Mouse (Mus musculus) ES-Bruce4 (cell line): Measurements from ENCODE around the gene Ovca2. TPM values are rescaled to one million over a fixed set of nuclear protein-coding genes. Genes with fewer than 3 reads are reported as not detected.

ENCODE experiments used
- H3K27ac ChIP-seq: 2 replicates; pipeline ENCODE4 v1.5.1; 2012; ENCODE audit warnings: low read length, inconsistent platforms; ENCODE audit not compliant: insufficient read depth
- H3K27me3 ChIP-seq: 2 replicates; pipeline ENCODE4 v1.6.1; 2012; ENCODE audit warnings: mild to moderate bottlenecking, low read length, inconsistent platforms; ENCODE audit not compliant: control insufficient read depth, poor library complexity, insufficient read depth, severe bottlenecking
- H3K36me3 ChIP-seq: 2 replicates; pipeline ENCODE4 v1.6.1; 2012; ENCODE audit warnings: inconsistent platforms, mild to moderate bottlenecking, low read length, moderate library complexity; ENCODE audit not compliant: control insufficient read depth, poor library complexity, insufficient read depth, severe bottlenecking
- H3K4me1 ChIP-seq: one replicate; pipeline ENCODE4 v1.8.1; 2011; ENCODE audit warnings: low read length; ENCODE audit not compliant: control insufficient read depth, insufficient read depth
- H3K4me3 ChIP-seq: 2 replicates; pipeline ENCODE4 v1.5.1; 2011; ENCODE audit warnings: low read depth, mild to moderate bottlenecking, low read length
- H3K9ac ChIP-seq: 2 replicates; pipeline ENCODE4 v1.6.1; 2012; ENCODE audit warnings: low read depth, mild to moderate bottlenecking, inconsistent platforms; ENCODE audit not compliant: poor library complexity, severe bottlenecking
- H3K9me3 ChIP-seq: replicated peaks from 2 replicates; pipeline ENCODE4 v1.6.1; 2012; ENCODE audit warnings: mild to moderate bottlenecking, low read length, inconsistent platforms; ENCODE audit not compliant: control insufficient read depth, poor library complexity, insufficient read depth, severe bottlenecking
- CTCF ChIP-seq: IDR thresholded peaks from one replicate; pipeline ENCODE4 v1.8.1; 2011; ENCODE audit warnings: low read depth, low read length
- EP300 ChIP-seq: IDR thresholded peaks from 2 replicates; pipeline ENCODE4 v1.6.1; 2011; ENCODE audit warnings: low read depth, low read length; ENCODE audit not compliant: insufficient read depth
- POLR2A ChIP-seq: IDR thresholded peaks from one replicate; pipeline ENCODE4 v1.8.1; 2011; ENCODE audit warnings: low read length; ENCODE audit not compliant: insufficient read depth
- polyA plus RNA-seq: library from polyadenylated mRNA; stranded (reverse); fragments of >200 nt; gene quantifications from 2 replicates; pipeline ENCODE4 v1.2.4, GENCODE M21; 2011; ENCODE audit warnings: low read depth; ENCODE audit not compliant: missing spikeins, insufficient read depth, insufficient read length

Gene Ovca2
- polyA plus RNA-seq, 1 experiment, result 13.1 TPM

DNA sequence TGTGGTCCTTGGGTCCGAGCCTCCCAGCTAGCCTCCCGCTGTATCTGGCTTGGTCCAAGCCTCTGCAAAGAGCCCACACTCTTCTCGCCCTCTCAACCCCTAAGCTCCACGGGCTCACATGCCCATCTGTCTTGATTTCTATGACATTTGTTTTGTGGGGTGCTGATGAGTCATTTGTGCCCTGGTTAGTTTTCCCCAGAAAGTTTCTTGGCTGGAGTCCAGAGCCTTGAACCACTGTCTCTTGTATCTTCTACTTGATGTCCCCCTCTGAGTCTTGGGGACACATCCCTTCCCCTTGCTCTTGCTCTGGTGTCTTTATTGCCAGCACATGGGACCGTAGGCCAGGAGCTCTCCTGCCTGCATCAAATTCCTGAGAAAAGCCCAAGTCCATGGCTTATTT, 21.3 kb upstream of the Ovca2 start:
- no peak overlapping the region for H3K4me3 ChIP-seq
- H3K27me3 ChIP-seq, result no peaks in the 10 kb centered on the region
- peaks cover 2% of the 10 kb centered on the region for H3K4me1 ChIP-seq
- H3K27ac ChIP-seq, result no peak overlapping the region
- no peaks in the 10 kb centered on the region for H3K9me3 ChIP-seq
- H3K36me3 ChIP-seq, result no peaks in the 10 kb centered on the region
- TF ChIP-seq POLR2A, result no peak
- TF ChIP-seq CTCF, result no peak
- no peak for TF ChIP-seq EP300
- H3K9ac ChIP-seq, result no peak overlapping the region

DNA sequence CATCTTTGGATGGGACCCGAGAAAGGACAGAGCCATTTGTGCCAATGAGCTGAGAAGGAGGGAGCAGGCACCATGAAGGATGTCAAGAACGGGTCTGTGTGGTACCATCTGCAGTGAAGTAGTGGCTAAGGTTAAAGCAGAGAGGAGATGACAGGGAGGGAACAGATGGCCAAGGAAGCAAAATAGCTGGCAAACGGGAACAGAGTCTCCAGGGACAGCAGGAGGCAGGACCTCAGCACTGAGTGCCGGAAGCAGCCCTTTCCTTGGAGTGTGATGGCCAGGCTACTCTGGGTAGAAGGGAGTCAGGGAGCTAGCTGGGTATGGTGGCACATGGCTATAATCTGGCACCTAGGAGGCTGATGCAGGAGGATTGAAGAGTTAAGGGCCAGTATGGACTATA, 20.2 kb upstream of the Ovca2 start:
- H3K4me1 ChIP-seq, result peaks cover 2% of the 10 kb centered on the region
- TF ChIP-seq POLR2A (no peak), CTCF (no peak), EP300 (no peak)
- H3K4me3 ChIP-seq, result no peak overlapping the region
- H3K27ac ChIP-seq, result no peak overlapping the region
- 0 out of 2 replicates have a peak, but pooled peaks cover 4% of the 10 kb centered on the region for H3K27me3 ChIP-seq
- no peaks in the 10 kb centered on the region for H3K36me3 ChIP-seq
- H3K9me3 ChIP-seq, result no peaks in the 10 kb centered on the region
- H3K9ac ChIP-seq, result no peak overlapping the region

DNA sequence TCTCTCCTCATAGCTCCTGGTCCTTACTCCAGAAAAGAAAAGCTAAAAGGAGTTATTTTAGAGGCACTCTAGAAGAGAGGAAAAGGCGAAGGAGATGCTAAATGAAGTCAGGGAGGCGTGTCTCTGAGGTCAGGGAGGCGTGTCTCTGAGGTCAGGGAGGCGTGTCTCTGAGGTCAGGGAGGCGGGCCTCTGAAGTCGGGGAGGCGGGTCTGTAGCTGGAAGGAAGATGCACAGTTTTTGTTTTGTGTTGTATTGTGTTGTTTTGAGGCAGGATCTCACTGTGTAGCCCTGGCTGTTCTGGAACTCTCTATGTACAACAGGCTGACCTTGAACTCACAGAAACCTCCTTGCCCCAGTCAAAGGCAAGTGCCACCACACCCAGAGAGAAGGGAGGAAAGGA, 19.3 kb upstream of the Ovca2 start:
- Histone ChIP-seq H3K4me1 (peaks cover 2% of the 10 kb centered on the region), H3K27ac (no peak overlapping the region), H3K4me3 (no peak overlapping the region), H3K36me3 (no peaks in the 10 kb centered on the region), H3K27me3 (peaks cover 7% of the 10 kb centered on the region; the same call in 1 of the 2 replicates), H3K9me3 (no peaks in the 10 kb centered on the region), H3K9ac (no peak overlapping the region)
- TF ChIP-seq CTCF (no peak), POLR2A (no peak), EP300 (no peak)

DNA sequence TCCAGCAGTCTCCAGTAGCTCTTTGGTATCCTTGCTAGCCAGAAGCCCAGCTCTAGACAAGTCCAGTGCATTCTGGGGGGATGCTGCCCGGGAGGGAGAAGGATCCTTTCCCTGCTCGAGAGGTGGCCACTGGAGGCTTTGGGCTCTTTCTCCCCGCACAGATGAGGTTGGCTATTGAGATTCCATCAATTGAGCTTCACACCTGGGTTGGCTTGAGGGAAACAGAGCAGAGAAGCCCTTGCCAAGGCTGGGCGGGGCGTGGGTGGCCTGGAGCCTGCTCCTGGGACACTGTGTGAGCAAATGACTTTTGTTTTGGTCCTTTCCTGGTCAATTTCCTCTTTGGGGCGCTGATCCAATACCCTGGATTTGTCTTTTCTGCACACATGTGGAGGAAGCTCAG, 17.5 kb upstream of the Ovca2 start:
- H3K9me3 ChIP-seq, result no peaks in the 10 kb centered on the region
- H3K4me1 ChIP-seq, result peaks cover 2% of the 10 kb centered on the region
- H3K36me3 ChIP-seq, result no peaks in the 10 kb centered on the region
- H3K27me3 ChIP-seq, result peaks cover 7% of the 10 kb centered on the region; the same call in 1 of the 2 replicates
- no peak overlapping the region for H3K4me3 ChIP-seq
- no peak for TF ChIP-seq POLR2A
- no peak for TF ChIP-seq CTCF
- TF ChIP-seq EP300, result no peak
- H3K9ac ChIP-seq, result no peak overlapping the region
- no peak overlapping the region for H3K27ac ChIP-seq

DNA sequence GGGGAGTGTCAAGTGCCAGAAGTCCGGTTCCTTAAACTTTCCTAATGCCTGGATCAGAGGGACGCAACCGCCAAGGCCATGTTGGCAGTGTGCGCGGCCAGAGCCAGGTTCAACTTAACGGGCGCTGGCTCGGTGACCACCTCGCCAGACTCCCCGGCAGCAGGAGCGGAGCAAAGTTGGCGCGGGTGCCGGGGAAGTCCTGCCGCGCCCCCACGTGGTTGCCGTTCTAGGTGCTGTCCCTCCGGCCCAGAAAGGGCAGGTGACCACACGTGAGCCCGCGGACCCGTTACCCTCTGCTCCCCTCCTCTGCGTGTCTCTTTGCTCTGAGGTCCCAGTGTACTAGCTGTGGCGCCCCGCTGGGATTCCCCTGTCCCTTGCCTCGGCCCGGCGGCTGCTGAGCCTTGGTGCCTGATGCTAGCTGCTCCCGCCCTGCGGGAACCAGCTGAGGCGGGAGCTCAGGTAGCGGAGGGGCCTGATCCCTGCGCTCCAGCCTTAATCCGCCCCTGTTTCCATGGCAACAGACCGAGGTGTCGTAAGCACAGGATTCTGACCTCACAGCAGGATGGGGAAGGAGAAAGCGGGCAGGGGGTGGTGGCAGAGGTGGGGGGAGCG, 16.3 kb upstream of the Ovca2 start:
- no peaks in the 10 kb centered on the region for H3K36me3 ChIP-seq
- peaks cover 7% of the 10 kb centered on the region; the same call in 1 of the 2 replicates for H3K27me3 ChIP-seq
- TF ChIP-seq POLR2A, result no peak
- no peak for TF ChIP-seq CTCF
- TF ChIP-seq EP300, result no peak; the same call in 1 of the 2 replicates
- no peak overlapping the region for H3K27ac ChIP-seq
- peak overlapping the region; percentile 81 for H3K9ac ChIP-seq
- peak overlapping the region; percentile 70 for H3K4me3 ChIP-seq
- peaks cover 2% of the 10 kb centered on the region for H3K4me1 ChIP-seq
- no peaks in the 10 kb centered on the region for H3K9me3 ChIP-seq

DNA sequence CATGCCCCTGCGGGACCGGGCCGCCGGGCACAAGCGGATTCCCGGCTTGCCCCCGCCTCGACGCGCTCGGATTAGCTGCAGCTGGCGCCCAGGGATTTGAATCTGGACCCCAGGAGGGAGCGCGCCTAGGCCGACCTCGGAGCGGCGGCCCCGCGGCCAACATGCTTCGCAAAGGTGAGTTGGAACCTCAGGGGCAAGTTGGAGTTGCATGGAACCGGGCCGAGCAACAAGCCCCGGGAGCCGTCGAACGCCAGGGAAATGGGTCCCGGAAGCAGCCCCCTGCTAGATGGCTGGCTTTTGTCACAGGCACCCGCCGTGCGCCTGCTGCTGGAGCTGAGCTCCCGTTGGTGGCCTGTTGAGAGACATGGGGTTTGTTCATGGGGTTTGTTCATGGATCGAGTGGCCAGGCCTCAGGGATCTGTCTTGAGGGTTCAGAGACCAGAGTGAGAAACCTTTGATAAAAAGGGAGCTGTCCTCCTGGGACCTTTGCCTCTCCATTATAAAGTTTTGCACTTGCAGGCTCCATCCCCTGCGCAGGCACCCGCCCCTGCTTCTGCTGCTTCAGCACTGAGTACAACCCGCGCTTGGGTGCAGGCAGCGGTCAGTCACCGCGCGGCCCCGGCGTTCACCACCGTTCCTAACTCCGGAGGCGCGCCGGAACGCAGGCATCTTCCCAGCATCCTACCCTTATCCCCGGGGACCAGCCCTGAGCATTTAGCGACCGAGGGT, 15.7 kb upstream of the Ovca2 start:
- Histone ChIP-seq H3K4me3 (peak overlapping the region; percentile 70), H3K4me1 (peaks cover 2% of the 10 kb centered on the region), H3K9me3 (no peaks in the 10 kb centered on the region), H3K9ac (peak overlapping the region; percentile 81), H3K27me3 (peaks cover 7% of the 10 kb centered on the region; the same call in 1 of the 2 replicates), H3K27ac (no peak overlapping the region), H3K36me3 (no peaks in the 10 kb centered on the region)
- TF ChIP-seq EP300 (no peak), CTCF (no peak), POLR2A (no peak)
